Mouse (Mus musculus): Measurements from ENCODE around the gene Arih1. TPM values are rescaled to one million over a fixed set of nuclear protein-coding genes. Genes with fewer than 3 reads are reported as not detected.

Arih1 gene
- polyA plus RNA-seq, 1 experiment from 2014 or later: 11.0 TPM

DNA sequence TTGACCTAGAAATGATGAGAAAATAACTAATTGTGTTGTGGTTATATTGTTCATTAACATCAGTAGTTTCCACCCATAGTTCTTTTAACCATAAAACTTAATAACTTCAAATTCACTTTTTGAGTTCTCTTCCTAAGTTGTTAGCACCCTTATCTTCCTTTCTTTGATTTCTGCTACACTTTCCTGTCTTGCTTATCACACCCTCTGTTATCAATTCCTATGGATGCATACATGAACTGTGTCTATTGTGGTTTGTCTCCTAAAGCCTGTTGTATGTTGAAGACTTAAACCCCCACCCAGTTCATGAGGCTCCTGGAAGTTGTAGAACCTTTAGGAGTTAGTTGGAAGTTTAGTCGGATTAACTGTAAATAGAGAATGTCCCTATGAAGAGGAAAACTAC, 52.7 kb downstream of the Arih1 start:
- 97% methylated on average over 1 of the region's 1 CpGs for WGBS
- no peaks in the 10 kb centered on the region for H3K9me3 ChIP-seq (ENCODE audit: control insufficient read depth, low read length)

DNA sequence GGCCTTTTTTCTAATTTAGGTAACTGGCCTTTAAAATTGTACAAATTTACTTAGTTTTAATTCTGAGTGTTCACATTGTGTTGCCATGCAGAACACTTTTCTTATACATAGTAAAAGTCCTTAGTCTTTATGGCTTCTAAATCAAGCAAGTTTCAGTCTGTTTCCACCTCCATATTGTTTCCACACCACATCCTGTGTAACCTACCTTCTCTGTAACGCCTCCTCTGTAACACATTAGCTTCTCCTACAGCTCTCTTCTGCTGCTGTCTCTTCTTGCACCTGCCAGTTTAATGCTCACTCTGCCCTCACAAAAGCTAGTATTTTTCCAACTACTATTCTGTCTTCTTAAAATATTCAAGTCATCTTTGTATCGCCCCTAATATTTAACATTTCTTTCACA, 54.8 kb downstream of the Arih1 start:
- no peak overlapping the region for H3K27ac ChIP-seq (ENCODE audit: low read depth, low read length)
- H3K4me2 ChIP-seq (ENCODE audit: low read length): no peak overlapping the region
- ATAC-seq: no peak
- 95% methylated on average over 2 of the region's 2 CpGs for WGBS
- no peaks in the 10 kb centered on the region for H3K27me3 ChIP-seq (replicated peaks; ENCODE audit: control insufficient read depth, insufficient read depth, low read length)
- no peak overlapping the region for H3K9ac ChIP-seq (ENCODE audit: low read depth, low read length)
- 0 out of 2 replicates have a peak, but pooled peaks cover 5% of the 10 kb centered on the region for H3K36me3 ChIP-seq (ENCODE audit: control insufficient read depth, insufficient read depth, low read length)
- no peak overlapping the region for H3K4me3 ChIP-seq (ENCODE audit: low read length)
- no peaks in the 10 kb centered on the region for H3K9me3 ChIP-seq (ENCODE audit: control insufficient read depth, low read length)
- H3K4me1 ChIP-seq (ENCODE audit: control insufficient read depth, insufficient read depth, low read depth, low read length): no peaks in the 10 kb centered on the region

More for the DNA sequence above, 52.7 kb downstream of the Arih1 start:
- H3K27ac ChIP-seq (ENCODE audit: low read depth, low read length): no peak overlapping the region
- no peaks in the 10 kb centered on the region for H3K4me1 ChIP-seq (ENCODE audit: control insufficient read depth, insufficient read depth, low read depth, low read length)
- H3K4me3 ChIP-seq (ENCODE audit: low read length): no peak overlapping the region
- no peak for ATAC-seq
- H3K27me3 ChIP-seq (replicated peaks; ENCODE audit: control insufficient read depth, insufficient read depth, low read length): no peaks in the 10 kb centered on the region
- H3K36me3 ChIP-seq (ENCODE audit: control insufficient read depth, insufficient read depth, low read length): 0 out of 2 replicates have a peak, but pooled peaks cover 5% of the 10 kb centered on the region
- no peak overlapping the region for H3K9ac ChIP-seq (ENCODE audit: low read depth, low read length)
- no peak overlapping the region for H3K4me2 ChIP-seq (ENCODE audit: low read length)

DNA sequence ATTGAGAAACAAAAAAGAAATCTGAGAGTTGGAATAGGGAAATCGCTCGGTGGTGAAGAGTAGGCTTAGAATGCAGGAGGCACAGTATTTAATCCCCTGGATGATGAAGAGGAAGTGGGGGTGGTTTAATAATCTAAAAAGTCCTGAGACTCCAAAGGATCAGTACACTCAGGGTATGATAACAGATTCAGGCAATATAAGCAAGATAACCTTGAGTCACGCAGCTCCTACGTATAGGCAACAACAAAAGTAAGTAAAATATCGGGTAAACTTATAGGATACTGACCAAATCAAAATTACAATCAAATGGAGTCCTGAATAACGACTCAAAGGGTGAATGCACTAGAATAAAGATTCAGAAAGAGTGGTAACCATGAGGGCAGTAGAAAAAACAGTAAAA, 65.9 kb downstream of the Arih1 start:
- 91% methylated on average over 6 of the region's 6 CpGs for whole genome bisulfite sequencing
- no peak overlapping the region for H3K4me3 ChIP-seq (ENCODE audit: low read length)
- no peak overlapping the region for H3K4me2 ChIP-seq (ENCODE audit: low read length)
- ATAC-seq: no peak
- H3K27me3 ChIP-seq (replicated peaks; ENCODE audit: control insufficient read depth, insufficient read depth, low read length): no peaks in the 10 kb centered on the region
- no peaks in the 10 kb centered on the region for H3K36me3 ChIP-seq (ENCODE audit: control insufficient read depth, insufficient read depth, low read length)
- no peak overlapping the region for H3K27ac ChIP-seq (ENCODE audit: low read depth, low read length)
- H3K4me1 ChIP-seq (ENCODE audit: control insufficient read depth, insufficient read depth, low read depth, low read length): no peaks in the 10 kb centered on the region
- H3K9me3 ChIP-seq (ENCODE audit: control insufficient read depth, low read length): no peaks in the 10 kb centered on the region
- no peak overlapping the region for H3K9ac ChIP-seq (ENCODE audit: low read depth, low read length)

DNA sequence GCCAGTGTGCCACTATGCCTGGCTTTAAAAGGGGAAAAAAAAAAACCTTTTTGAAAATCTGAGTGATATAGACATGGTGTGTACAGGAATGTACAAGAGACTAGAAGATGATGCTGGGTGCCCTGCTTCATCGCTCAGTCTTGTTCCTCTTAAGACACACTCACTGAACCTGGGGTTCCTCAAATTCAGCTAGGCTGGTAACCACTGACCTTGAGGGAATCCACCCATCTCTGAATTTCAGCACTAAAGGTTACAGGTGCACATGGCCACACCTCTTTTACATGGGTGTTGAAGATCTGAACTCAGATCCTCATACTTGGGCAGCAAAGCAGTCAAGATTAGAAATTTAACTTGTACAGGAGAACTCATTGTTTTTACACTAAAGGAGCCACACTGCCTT, 79.1 kb downstream of the Arih1 start:
- Histone ChIP-seq H3K4me3 (ENCODE audit: low read length) (no peak overlapping the region), H3K27me3 (replicated peaks; ENCODE audit: control insufficient read depth, insufficient read depth, low read length) (no peaks in the 10 kb centered on the region), H3K9ac (ENCODE audit: low read depth, low read length) (no peak overlapping the region), H3K27ac (ENCODE audit: low read depth, low read length) (no peak overlapping the region), H3K4me2 (ENCODE audit: low read length) (no peak overlapping the region), H3K9me3 (ENCODE audit: control insufficient read depth, low read length) (no peaks in the 10 kb centered on the region), H3K36me3 (ENCODE audit: control insufficient read depth, insufficient read depth, low read length) (peaks cover 7% of the 10 kb centered on the region; the same call in 1 of the 2 replicates), H3K4me1 (ENCODE audit: control insufficient read depth, insufficient read depth, low read depth, low read length) (no peaks in the 10 kb centered on the region)
- WGBS: 95% methylated on average over 1 of the region's 1 CpGs
- no peak for ATAC-seq

DNA sequence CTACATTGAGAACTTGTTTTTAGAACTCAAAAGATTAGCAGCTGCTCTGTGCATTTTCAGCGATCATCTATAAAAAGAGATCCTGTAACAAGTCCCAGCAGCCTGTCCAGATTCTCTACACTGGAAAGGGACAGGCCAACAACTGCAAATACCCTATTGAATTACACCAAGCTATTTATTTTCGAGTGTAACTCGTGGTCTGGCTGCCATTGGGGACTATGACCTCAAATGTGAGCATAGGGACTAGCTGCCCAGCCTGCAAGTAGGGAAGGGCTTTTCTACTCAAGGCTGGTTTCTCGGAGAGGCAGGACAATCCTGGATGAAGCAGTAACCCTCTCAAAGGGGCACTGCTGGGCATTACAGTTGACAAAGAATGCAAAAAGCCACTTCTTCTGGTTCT, 97.3 kb downstream of the Arih1 start:
- Histone ChIP-seq H3K4me3 (ENCODE audit: low read length) (no peak overlapping the region), H3K4me1 (ENCODE audit: control insufficient read depth, insufficient read depth, low read depth, low read length) (no peaks in the 10 kb centered on the region), H3K9ac (ENCODE audit: low read depth, low read length) (no peak overlapping the region), H3K36me3 (ENCODE audit: control insufficient read depth, insufficient read depth, low read length) (peaks cover 27% of the 10 kb centered on the region), H3K9me3 (ENCODE audit: control insufficient read depth, low read length) (no peaks in the 10 kb centered on the region), H3K27me3 (replicated peaks; ENCODE audit: control insufficient read depth, insufficient read depth, low read length) (no peaks in the 10 kb centered on the region), H3K4me2 (ENCODE audit: low read length) (no peak overlapping the region), H3K27ac (ENCODE audit: low read depth, low read length) (no peak overlapping the region)
- ATAC-seq: no peak
- WGBS: 88% methylated on average over 4 of the region's 4 CpGs

DNA sequence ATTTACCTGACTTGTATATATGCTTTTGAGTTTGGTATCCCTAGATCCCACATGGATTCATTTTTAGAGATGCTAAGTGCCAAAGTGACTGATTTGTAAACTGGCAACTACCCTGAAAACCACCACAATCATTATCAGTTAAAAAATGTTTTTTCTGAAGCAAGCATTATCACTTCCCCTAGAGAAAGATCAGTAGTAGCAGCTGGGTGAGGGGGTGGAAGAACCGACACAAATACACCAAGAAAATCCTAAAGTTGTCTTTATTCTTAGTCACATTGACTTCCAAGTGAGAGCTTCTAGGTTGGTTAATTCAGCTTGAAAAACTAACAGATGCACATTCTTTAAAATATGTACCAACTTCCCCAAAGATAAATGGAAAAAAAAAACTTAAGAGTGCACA, 98.1 kb downstream of the Arih1 start:
- no peaks in the 10 kb centered on the region for H3K27me3 ChIP-seq (replicated peaks; ENCODE audit: control insufficient read depth, insufficient read depth, low read length)
- H3K4me3 ChIP-seq (ENCODE audit: low read length): no peak overlapping the region
- H3K9ac ChIP-seq (ENCODE audit: low read depth, low read length): no peak overlapping the region
- no peaks in the 10 kb centered on the region for H3K4me1 ChIP-seq (ENCODE audit: control insufficient read depth, insufficient read depth, low read depth, low read length)
- 82% methylated on average over 1 of the region's 1 CpGs for WGBS
- H3K4me2 ChIP-seq (ENCODE audit: low read length): no peak overlapping the region
- H3K36me3 ChIP-seq (ENCODE audit: control insufficient read depth, insufficient read depth, low read length): peaks cover 22% of the 10 kb centered on the region
- no peak for ATAC-seq
- H3K9me3 ChIP-seq (ENCODE audit: control insufficient read depth, low read length): no peaks in the 10 kb centered on the region
- no peak overlapping the region for H3K27ac ChIP-seq (ENCODE audit: low read depth, low read length)

DNA sequence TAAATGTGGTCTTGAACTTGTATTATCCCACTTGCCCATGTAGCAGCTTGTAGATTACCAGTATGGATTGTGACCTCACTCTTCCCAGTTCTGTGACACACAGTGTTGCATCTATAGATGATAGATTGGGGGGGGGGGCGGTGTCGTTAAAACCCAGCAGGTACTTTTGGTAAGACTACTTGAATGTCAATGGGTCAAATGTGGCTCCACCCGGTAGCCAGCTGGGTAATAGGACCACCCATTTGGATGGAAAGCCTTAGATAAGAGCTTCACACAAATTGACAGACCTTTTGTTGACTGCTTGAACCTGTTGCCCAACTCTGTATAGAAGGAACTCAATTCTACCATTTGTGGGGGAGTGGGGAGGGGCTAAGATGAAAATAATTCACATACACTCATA, 99.0 kb downstream of the Arih1 start:
- 56% methylated on average over 3 of the region's 3 CpGs for WGBS
- no peak overlapping the region for H3K9ac ChIP-seq (ENCODE audit: low read depth, low read length)

DNA sequence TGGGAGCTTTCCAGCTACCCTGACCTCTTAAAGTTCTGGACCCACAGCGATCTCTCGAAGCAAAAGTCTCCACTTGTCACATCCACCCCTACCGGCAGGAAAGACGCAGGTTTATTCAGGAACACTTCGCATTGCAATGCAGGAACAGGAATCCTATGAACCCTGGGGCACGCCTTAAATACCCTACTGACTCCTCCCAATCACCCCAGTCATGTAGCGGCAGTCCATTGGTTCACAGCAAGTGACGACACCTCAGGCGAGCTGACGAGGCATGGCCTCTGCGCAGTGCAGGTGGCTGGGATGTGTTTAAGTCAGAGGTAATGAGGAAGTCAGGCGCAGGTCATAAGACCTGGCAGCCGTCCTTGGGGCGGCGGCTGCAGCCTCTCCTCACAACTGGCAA, 110.8 kb downstream of the Arih1 start:
- no peaks in the 10 kb centered on the region for H3K36me3 ChIP-seq (ENCODE audit: control insufficient read depth, insufficient read depth, low read length)
- ATAC-seq: no peak

More for the DNA sequence above, 99.0 kb downstream of the Arih1 start:
- Histone ChIP-seq H3K9me3 (ENCODE audit: control insufficient read depth, low read length) (no peaks in the 10 kb centered on the region), H3K27me3 (replicated peaks; ENCODE audit: control insufficient read depth, insufficient read depth, low read length) (no peaks in the 10 kb centered on the region), H3K4me2 (ENCODE audit: low read length) (no peak overlapping the region), H3K4me3 (ENCODE audit: low read length) (no peak overlapping the region), H3K36me3 (ENCODE audit: control insufficient read depth, insufficient read depth, low read length) (peaks cover 15% of the 10 kb centered on the region), H3K4me1 (ENCODE audit: control insufficient read depth, insufficient read depth, low read depth, low read length) (no peaks in the 10 kb centered on the region), H3K27ac (ENCODE audit: low read depth, low read length) (no peak overlapping the region)
- ATAC-seq: no peak

DNA sequence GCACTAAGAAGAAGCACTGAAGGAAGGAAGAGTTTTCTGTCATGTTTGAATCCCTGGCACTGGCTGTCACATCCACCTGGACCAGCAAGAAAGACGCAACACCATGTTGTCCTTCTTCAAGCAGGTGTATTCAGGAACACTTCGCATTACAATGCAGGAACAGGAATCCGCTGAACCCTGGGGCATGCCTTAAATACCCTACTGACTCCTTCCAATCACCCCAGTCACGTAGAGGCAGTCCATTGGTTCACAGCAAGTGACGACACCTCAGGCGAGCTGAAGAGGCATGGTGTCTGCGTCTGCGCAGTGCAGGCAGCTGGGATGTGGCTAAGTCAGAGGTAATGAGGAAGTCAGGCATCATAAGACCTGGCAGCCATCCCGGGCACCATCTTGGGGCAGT, 116.8 kb downstream of the Arih1 start:
- Histone ChIP-seq H3K4me1 (ENCODE audit: control insufficient read depth, insufficient read depth, low read depth, low read length) (no peaks in the 10 kb centered on the region), H3K4me2 (ENCODE audit: low read length) (no peak overlapping the region), H3K36me3 (ENCODE audit: control insufficient read depth, insufficient read depth, low read length) (no peaks in the 10 kb centered on the region), H3K4me3 (ENCODE audit: low read length) (no peak overlapping the region), H3K27me3 (replicated peaks; ENCODE audit: control insufficient read depth, insufficient read depth, low read length) (no peaks in the 10 kb centered on the region), H3K9me3 (ENCODE audit: control insufficient read depth, low read length) (peaks cover 5% of the 10 kb centered on the region; the same call in 1 of the 2 replicates), H3K27ac (ENCODE audit: low read depth, low read length) (no peak overlapping the region), H3K9ac (ENCODE audit: low read depth, low read length) (no peak overlapping the region)
- 92% methylated on average over 9 of the region's 9 CpGs for WGBS
- no peak for ATAC-seq

More for the DNA sequence above, 110.8 kb downstream of the Arih1 start:
- Histone ChIP-seq H3K4me2 (ENCODE audit: low read length) (no peak overlapping the region), H3K9ac (ENCODE audit: low read depth, low read length) (no peak overlapping the region), H3K27me3 (replicated peaks; ENCODE audit: control insufficient read depth, insufficient read depth, low read length) (no peaks in the 10 kb centered on the region), H3K4me3 (ENCODE audit: low read length) (no peak overlapping the region), H3K4me1 (ENCODE audit: control insufficient read depth, insufficient read depth, low read depth, low read length) (no peaks in the 10 kb centered on the region), H3K27ac (ENCODE audit: low read depth, low read length) (no peak overlapping the region), H3K9me3 (ENCODE audit: control insufficient read depth, low read length) (peaks cover 6% of the 10 kb centered on the region; the same call in 1 of the 2 replicates)
- whole genome bisulfite sequencing: 93% methylated on average over 15 of the region's 15 CpGs

DNA sequence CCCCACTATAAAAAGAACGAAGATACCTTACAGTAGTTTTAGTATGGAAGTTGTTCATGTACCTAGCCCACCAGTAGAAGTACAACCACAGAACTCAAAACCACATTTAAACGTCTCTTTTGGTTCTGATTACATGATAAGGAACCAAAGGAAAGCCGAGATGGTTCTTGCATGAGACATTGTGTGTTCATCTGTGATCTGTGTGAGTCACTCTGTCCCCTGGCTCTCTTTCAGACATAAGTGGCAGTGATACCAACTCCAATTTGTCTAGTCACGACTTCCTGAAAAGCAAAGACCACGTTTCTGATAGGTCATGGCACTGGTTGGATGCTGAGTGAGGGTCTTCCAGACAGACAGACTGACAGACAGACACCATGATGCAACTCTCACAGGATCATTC, 117.2 kb downstream of the Arih1 start:
- Histone ChIP-seq H3K27me3 (replicated peaks; ENCODE audit: control insufficient read depth, insufficient read depth, low read length) (no peaks in the 10 kb centered on the region), H3K9ac (ENCODE audit: low read depth, low read length) (no peak overlapping the region), H3K4me1 (ENCODE audit: control insufficient read depth, insufficient read depth, low read depth, low read length) (no peaks in the 10 kb centered on the region), H3K9me3 (ENCODE audit: control insufficient read depth, low read length) (peaks cover 4% of the 10 kb centered on the region; the same call in 1 of the 2 replicates), H3K4me3 (ENCODE audit: low read length) (no peak overlapping the region), H3K36me3 (ENCODE audit: control insufficient read depth, insufficient read depth, low read length) (no peaks in the 10 kb centered on the region), H3K27ac (ENCODE audit: low read depth, low read length) (no peak overlapping the region), H3K4me2 (ENCODE audit: low read length) (no peak overlapping the region)
- WGBS: 80% methylated on average over 5 of the region's 5 CpGs
- no peak for ATAC-seq

All from hindbrain, embryonic 16.5 days (tissue).